In genomic region chr10:97659489-97659888, GRCm38 (mm10) we compare ENCODE assay signal across 43 mouse cellular contexts. TPM values are rescaled to one million over a fixed set of nuclear protein-coding genes. Genes with fewer than 3 reads are reported as not detected.
"Had no signal": no experiment of that assay in that cellular context is flagged by ENCODE, and none has a peak within 500 bp of the region (broad histone marks: within the 10 kb centered on the region; RNA-seq: fewer than 3 reads in every experiment).

No protein-coding gene starts in this region.

- DNase-seq: gastrocnemius, postnatal 14 days; gastrocnemius, postnatal 36 days; heart, adult 11 months; heart, adult 2 months; heart, postnatal 14 days; heart, postnatal 36 days; kidney, adult 11 months; kidney, adult 2 months; kidney, adult 9 months; kidney, postnatal 14 days; kidney, postnatal 36 days; layer of hippocampus, adult 9-11 months; layer of hippocampus, postnatal 36 days; left cerebral cortex, postnatal 4 days had no signal

- H3K27ac ChIP-seq: heart, adult 2 months; heart, embryonic 13.5 days; heart, embryonic 15.5 days; hindbrain, embryonic 15.5 days; hindbrain, postnatal 0 days; kidney, embryonic 15.5 days; kidney, postnatal 0 days; limb, embryonic 13.5 days; limb, embryonic 15.5 days; liver, embryonic 12.5 days; liver, embryonic 14.5 days had no signal

- ATAC-seq: hindbrain, postnatal 0 days; liver, embryonic 12.5 days had no signal

- H3K4me2 ChIP-seq: heart, embryonic 11.5 days; heart, embryonic 13.5 days; heart, embryonic 15.5 days; hindbrain, embryonic 15.5 days; kidney, embryonic 15.5 days; limb, embryonic 13.5 days; limb, embryonic 15.5 days; liver, embryonic 12.5 days had no signal

- H3K9me3 ChIP-seq: heart, embryonic 13.5 days; heart, embryonic 15.5 days; hindbrain, embryonic 15.5 days; kidney, embryonic 15.5 days; limb, embryonic 13.5 days; limb, embryonic 15.5 days; liver, embryonic 12.5 days had no signal

- H3K4me1 ChIP-seq: heart, embryonic 13.5 days; heart, embryonic 15.5 days; hindbrain, embryonic 15.5 days; kidney, embryonic 15.5 days; limb, embryonic 13.5 days; limb, embryonic 15.5 days; liver, embryonic 12.5 days had no signal

- H3K27me3 ChIP-seq: heart, embryonic 13.5 days; heart, embryonic 15.5 days; hindbrain, embryonic 15.5 days; kidney, embryonic 15.5 days; limb, embryonic 13.5 days; limb, embryonic 15.5 days; liver, embryonic 12.5 days had no signal

- H3K36me3 ChIP-seq: heart, embryonic 13.5 days; heart, embryonic 15.5 days; hindbrain, embryonic 15.5 days; kidney, embryonic 15.5 days; limb, embryonic 13.5 days; limb, embryonic 15.5 days; liver, embryonic 12.5 days had no signal

- H3K9ac ChIP-seq: heart, embryonic 13.5 days; heart, embryonic 15.5 days; hindbrain, embryonic 15.5 days; kidney, embryonic 15.5 days; limb, embryonic 13.5 days; limb, embryonic 15.5 days; liver, embryonic 12.5 days; liver, embryonic 14.5 days had no signal

- H3K4me3 ChIP-seq: heart, adult 2 months; heart, embryonic 13.5 days; heart, embryonic 15.5 days; hindbrain, embryonic 15.5 days; kidney, embryonic 15.5 days; limb, embryonic 13.5 days; limb, embryonic 15.5 days; liver, embryonic 12.5 days had no signal

RNA-seq across cellular contexts. Expression of gene Epyc, which starts 15.6 kb away (rescaled TPM):
- total RNA-seq: gastrocnemius, adult 18-20 months; gastrocnemius, adult 8-10 months; hematopoietic stem cell, adult 5-6 weeks; layer of hippocampus, adult 18-20 months; layer of hippocampus, postnatal 14 days; layer of hippocampus, postnatal 36 days had no signal
- polyA plus RNA-seq: liver, adult 2 months; liver, embryonic 14.5 days; liver, embryonic 16.5 days had no signal

RNA-seq across cellular contexts. Expression of gene Ccer1, which starts 33.4 kb away (rescaled TPM):
- total RNA-seq: gastrocnemius, adult 18-20 months; gastrocnemius, adult 8-10 months; gastrocnemius, postnatal 14 days; gastrocnemius, postnatal 36 days; heart, adult 2 months; heart, postnatal 14 days; heart, postnatal 36 days; hematopoietic stem cell, adult 5-6 weeks; hindbrain, postnatal 0 days; layer of hippocampus, adult 18-20 months; layer of hippocampus, adult 8-10 months; layer of hippocampus, postnatal 14 days; layer of hippocampus, postnatal 36 days; left cerebral cortex, adult 18-20 months; left cerebral cortex, adult 8-10 months; left cerebral cortex, postnatal 10 days; left cerebral cortex, postnatal 25 days; left cerebral cortex, postnatal 4 days; liver, adult 2 months had no signal
- polyA plus RNA-seq: heart, adult 2 months; heart, embryonic 11.5 days; heart, embryonic 13.5 days; heart, embryonic 15.5 days; heart, postnatal 0 days; hindbrain, embryonic 11.5 days; hindbrain, embryonic 15.5 days; hindbrain, postnatal 0 days; intestine, embryonic 14.5 days; kidney, embryonic 15.5 days; kidney, postnatal 0 days; large intestine, adult 2 months; limb, embryonic 11.5 days; limb, embryonic 15.5 days; liver, adult 2 months; liver, embryonic 12.5 days; liver, embryonic 14.5 days; liver, embryonic 16.5 days had no signal

RNA-seq across cellular contexts. Expression of gene Kera, which starts 52.8 kb away (rescaled TPM):
- total RNA-seq: heart, adult 2 months; heart, postnatal 14 days; heart, postnatal 36 days; hematopoietic stem cell, adult 5-6 weeks; layer of hippocampus, adult 18-20 months; left cerebral cortex, adult 18-20 months; left cerebral cortex, adult 8-10 months; left cerebral cortex, postnatal 10 days; left cerebral cortex, postnatal 25 days; liver, adult 2 months had no signal
- polyA plus RNA-seq: gonadal fat pad, adult 2 months; hindbrain, embryonic 11.5 days; hindbrain, postnatal 0 days; kidney, adult 2 months; kidney, postnatal 0 days; large intestine, adult 2 months; liver, adult 2 months; liver, embryonic 12.5 days; liver, embryonic 14.5 days had no signal
